In genomic region chr2:65007396-65007795, GRCm38 (mm10) we compare ENCODE assay signal across 17 mouse cellular contexts. TPM values are rescaled to one million over a fixed set of nuclear protein-coding genes. Genes with fewer than 3 reads are reported as not detected.
DNase-seq lines count a peak whose midpoint lies in the region; TF ChIP-seq lines count a peak whose summit lies in the region.
"Had no signal": no experiment of that assay in that cellular context is flagged by ENCODE, and none has a peak within 500 bp of the region (broad histone marks: within the 10 kb centered on the region; RNA-seq: fewer than 3 reads in every experiment).

No protein-coding gene starts in this region.

- intact Hi-C loops in gastrocnemius, adult 2 months (cut with DNase I) = no loop called here

- no peak for TF ChIP-seq CTCF in gastrocnemius, adult 2 months (IDR thresholded peaks at IDR 0.05)
- no peak for TF ChIP-seq CTCF in kidney, adult 2 months (conservative IDR thresholded peaks at IDR 0.05; ENCODE audit: insufficient read depth, insufficient read length, low read depth, low read length)
- TF ChIP-seq CTCF in brain, embryonic 14.5 days (IDR thresholded peaks at IDR 0.05; ENCODE audit: borderline replicate concordance, extremely low read depth, insufficient read depth, insufficient read length) = no peak

- DNase-seq in gastrocnemius, adult 2 months = no peak
- no peak for DNase-seq in gastrocnemius, postnatal 4 days (ENCODE audit: low spot score in 2 of 2)
- peak; percentile 4 for DNase-seq in kidney, adult 2 months
- DNase-seq in kidney, adult 18-20 months = no peak
- peak; percentile 13 for DNase-seq in brain, embryonic 14.5 days (ENCODE audit: low read depth)
- DNase-seq in skeletal muscle tissue, adult 2 months (ENCODE audit: low read depth, low spot score) = peak; percentile 31
- no peak for DNase-seq in midbrain, embryonic 10.5 days (ENCODE audit: low spot score)
- no peak for DNase-seq in cerebellum, postnatal 4 days (ENCODE audit: low spot score in 2 of 2)
- DNase-seq: adrenal gland, postnatal 25 days; B cell, adult 2 months; cerebellum, adult 11-12 months; embryo, embryonic 11 days; kidney, adult 11 months; lung, adult 2 months had no signal

- 38% methylated on average over 2 of the region's 2 CpGs for WGBS in kidney, adult 2 months
- WGBS in midbrain, embryonic 10.5 days = 79% methylated on average over 2 of the region's 2 CpGs

- H3K27ac ChIP-seq in gastrocnemius, adult 2 months = peak overlapping the region; percentile 20
- no peak overlapping the region for H3K27ac ChIP-seq in kidney, adult 2 months (ENCODE audit: insufficient read depth, low read depth, low read length)
- no peak overlapping the region for H3K27ac ChIP-seq in midbrain, embryonic 10.5 days (replicated peaks)
- H3K27ac ChIP-seq: forebrain, embryonic 10.5 days; left cerebral cortex, adult 2 months; neural tube, embryonic 13.5 days had no signal

- no peaks in the 10 kb centered on the region for H3K36me3 ChIP-seq in kidney, adult 2 months (ENCODE audit: control insufficient read depth, insufficient read depth, low read length)
- no peaks in the 10 kb centered on the region for H3K36me3 ChIP-seq in midbrain, embryonic 10.5 days
- H3K36me3 ChIP-seq: forebrain, embryonic 10.5 days; neural tube, embryonic 13.5 days had no signal

- no peak for TF ChIP-seq POLR2A in kidney, adult 2 months (IDR thresholded peaks at IDR 0.05; ENCODE audit: low read depth, low read length)
- no peak for TF ChIP-seq POLR2A in brain, embryonic 14.5 days (IDR thresholded peaks at IDR 0.05; ENCODE audit: borderline replicate concordance, extremely low read depth, insufficient read depth, insufficient read length, poor library complexity, severe bottlenecking)

- no peaks in the 10 kb centered on the region for H3K9me3 ChIP-seq in midbrain, embryonic 10.5 days (replicated peaks)
- H3K9me3 ChIP-seq: forebrain, embryonic 10.5 days; neural tube, embryonic 13.5 days had no signal

- no peaks in the 10 kb centered on the region; the same call in 1 of the 2 replicates for H3K4me1 ChIP-seq in kidney, adult 2 months (ENCODE audit: control insufficient read depth, insufficient read depth, low read length)
- H3K4me1 ChIP-seq in midbrain, embryonic 10.5 days = no peaks in the 10 kb centered on the region
- H3K4me1 ChIP-seq: forebrain, embryonic 10.5 days; neural tube, embryonic 13.5 days had no signal

- H3K4me3 ChIP-seq in gastrocnemius, adult 2 months = no peak overlapping the region
- H3K4me3 ChIP-seq in kidney, adult 2 months (ENCODE audit: insufficient read depth, low read depth, low read length) = no peak overlapping the region
- no peak overlapping the region for H3K4me3 ChIP-seq in midbrain, embryonic 10.5 days
- H3K4me3 ChIP-seq: forebrain, embryonic 10.5 days; left cerebral cortex, adult 2 months; neural tube, embryonic 13.5 days had no signal

- no peaks in the 10 kb centered on the region for H3K27me3 ChIP-seq in kidney, adult 2 months (replicated peaks; ENCODE audit: control insufficient read depth, insufficient read depth, low read length)
- no peaks in the 10 kb centered on the region for H3K27me3 ChIP-seq in midbrain, embryonic 10.5 days (ENCODE audit: low read depth, poor library complexity, severe bottlenecking)
- H3K27me3 ChIP-seq: neural tube, embryonic 13.5 days had no signal

RNA-seq across cellular contexts. Expression of gene Grb14, which starts 17.4 kb away (rescaled TPM):
- total RNA-seq in gastrocnemius, adult 2 months (2021) = 10 to 100 TPM; 11.4 to 32.4 TPM
- total RNA-seq in gastrocnemius, postnatal 4 days (2021) = 10 to 100 TPM; 12.7 to 15.8 TPM
- polyA plus RNA-seq in kidney, adult 2 months (2012; rRNA removed) = 15.2 and 16.2 TPM in 2 replicates
- 6.5 and 9.7 TPM in 2 replicates for polyA plus RNA-seq in brain, embryonic 14.5 days (2012; rRNA removed)
- 3.9 and 5.1 TPM in 2 replicates for polyA plus RNA-seq in midbrain, embryonic 10.5 days (2016; fragmentation: Nextera tagmentation; extraction: Ambion mirVana)

Comparison
In these comparisons a context has a peak if more than half of its experiments do, and no peak if none do; other contexts are left out.
1. DNase-seq: peak in kidney, adult 2 months (single experiment), brain, embryonic 14.5 days (single experiment) and skeletal muscle tissue, adult 2 months (single experiment); none in gastrocnemius, adult 2 months (single experiment), gastrocnemius, postnatal 4 days (0 of 2), kidney, adult 18-20 months (single experiment), midbrain, embryonic 10.5 days (single experiment) and cerebellum, postnatal 4 days (0 of 2).